In genomic region chr13:54491381-54491780, GRCm38 (mm10) we compare ENCODE assay signal across 18 mouse cellular contexts.
"Had no signal": no experiment of that assay in that cellular context is flagged by ENCODE, and none has a peak within 500 bp of the region (broad histone marks: within the 10 kb centered on the region; RNA-seq: fewer than 3 reads in every experiment).

No protein-coding gene starts in this region.

- H3K4me1 ChIP-seq: lung, embryonic 15.5 days; midbrain, embryonic 13.5 days; midbrain, embryonic 15.5 days; stomach, embryonic 15.5 days had no signal

- H3K9ac ChIP-seq: liver, postnatal 0 days; lung, embryonic 15.5 days; midbrain, embryonic 13.5 days; midbrain, embryonic 15.5 days; neural tube, embryonic 12.5 days; stomach, embryonic 15.5 days had no signal

- H3K27me3 ChIP-seq: lung, embryonic 15.5 days; midbrain, embryonic 13.5 days; midbrain, embryonic 15.5 days; neural tube, embryonic 12.5 days; stomach, embryonic 15.5 days had no signal

- ATAC-seq: liver, postnatal 0 days; lung, postnatal 0 days; midbrain, embryonic 13.5 days; midbrain, embryonic 15.5 days had no signal

- H3K27ac ChIP-seq: lung, embryonic 15.5 days; macrophage; midbrain, embryonic 13.5 days; midbrain, embryonic 15.5 days; neural tube, embryonic 12.5 days; stomach, embryonic 15.5 days; stomach, postnatal 0 days had no signal

- H3K4me3 ChIP-seq: lung, embryonic 15.5 days; megakaryocyte, embryonic 14.5 days; midbrain, embryonic 13.5 days; midbrain, embryonic 15.5 days; neural tube, embryonic 12.5 days; stomach, embryonic 15.5 days had no signal

- H3K4me2 ChIP-seq: lung, embryonic 15.5 days; midbrain, embryonic 11.5 days; midbrain, embryonic 13.5 days; midbrain, embryonic 15.5 days; neural tube, embryonic 12.5 days; stomach, embryonic 15.5 days had no signal

- H3K36me3 ChIP-seq: lung, embryonic 15.5 days; midbrain, embryonic 13.5 days; midbrain, embryonic 15.5 days; neural tube, embryonic 12.5 days; stomach, embryonic 15.5 days had no signal

- H3K9me3 ChIP-seq: lung, embryonic 15.5 days; megakaryocyte, embryonic 14.5 days; midbrain, embryonic 13.5 days; midbrain, embryonic 15.5 days; neural tube, embryonic 12.5 days; stomach, embryonic 15.5 days had no signal

- DNase-seq: liver, postnatal 0 days; lung, adult 2 months; lung, postnatal 14 days; lung, postnatal 36 days; right cerebral cortex, postnatal 14 days; thymus, adult 2 months; thymus, postnatal 25 days; thymus, postnatal 4 days had no signal
